Mouse (Mus musculus): Measurements from ENCODE around the gene Padi2.
A peak's percentile ranks its signal among the peaks of the same experiment; 100 is the strongest.

Gene Padi2

GRCm38 (mm10) chr4:140928349-140928748, 22.2 kb downstream of the Padi2 start:
- no peak for DNase-seq

GRCm38 (mm10) chr4:140929745-140930144, 23.6 kb downstream of the Padi2 start:
- peak; percentile 25 for DNase-seq

GRCm38 (mm10) chr4:140930900-140931470, 24.8 kb downstream of the Padi2 start:
- no peak for DNase-seq

GRCm38 (mm10) chr4:140935643-140936042, 29.5 kb downstream of the Padi2 start:
- no peak for DNase-seq

- DNase-seq, result no peak
Measured at GRCm38 (mm10) chr4:140944356-140944755, 38.2 kb downstream of the Padi2 start.

GRCm38 (mm10) chr4:140944961-140945442, 38.9 kb downstream of the Padi2 start:
- DNase-seq, result no peak

GRCm38 (mm10) chr4:140945571-140945970, 39.4 kb downstream of the Padi2 start:
- DNase-seq, result no peak

- DNase-seq, result no peak
Measured at GRCm38 (mm10) chr4:140946048-140946447, 39.9 kb downstream of the Padi2 start.

GRCm38 (mm10) chr4:140946580-140947205, 40.5 kb downstream of the Padi2 start:
- no peak for DNase-seq

- DNase-seq, result no peak
Measured at GRCm38 (mm10) chr4:140947487-140948440, 41.6 kb downstream of the Padi2 start.

GRCm38 (mm10) chr4:140948481-140948880, 42.3 kb downstream of the Padi2 start:
- DNase-seq, result no peak

- no peak for DNase-seq
Measured at GRCm38 (mm10) chr4:140949052-140949451, 42.9 kb downstream of the Padi2 start.

- DNase-seq, result no peak
Measured at GRCm38 (mm10) chr4:140949616-140950015, 43.5 kb downstream of the Padi2 start.

GRCm38 (mm10) chr4:140950574-140950973, 44.4 kb downstream of the Padi2 start:
- DNase-seq, result peak; percentile 49

- no peak for DNase-seq
Measured at GRCm38 (mm10) chr4:140951861-140952641, 45.9 kb downstream of the Padi2 start.

- no peak for DNase-seq
Measured at GRCm38 (mm10) chr4:140957131-140957702, 51.1 kb downstream of the Padi2 start.

- DNase-seq, result peak; percentile 78
Measured at GRCm38 (mm10) chr4:140957725-140958124, 51.6 kb downstream of the Padi2 start.

GRCm38 (mm10) chr4:140958319-140958718, 52.2 kb downstream of the Padi2 start:
- DNase-seq, result no peak

- DNase-seq, result no peak
Measured at GRCm38 (mm10) chr4:140959128-140959679, 53.1 kb downstream of the Padi2 start.

- DNase-seq, result no peak
Measured at GRCm38 (mm10) chr4:140959715-140960479, 53.8 kb downstream of the Padi2 start.

- peak; percentile 91 for DNase-seq
Measured at GRCm38 (mm10) chr4:140960781-140961466, 54.8 kb downstream of the Padi2 start, which contains the start of gene Sdhb. Gene Sdhb (plus strand): TSS chr4:140961203.

Measured in right cerebral cortex, postnatal 4 days (tissue).